In the genomic region with DNA sequence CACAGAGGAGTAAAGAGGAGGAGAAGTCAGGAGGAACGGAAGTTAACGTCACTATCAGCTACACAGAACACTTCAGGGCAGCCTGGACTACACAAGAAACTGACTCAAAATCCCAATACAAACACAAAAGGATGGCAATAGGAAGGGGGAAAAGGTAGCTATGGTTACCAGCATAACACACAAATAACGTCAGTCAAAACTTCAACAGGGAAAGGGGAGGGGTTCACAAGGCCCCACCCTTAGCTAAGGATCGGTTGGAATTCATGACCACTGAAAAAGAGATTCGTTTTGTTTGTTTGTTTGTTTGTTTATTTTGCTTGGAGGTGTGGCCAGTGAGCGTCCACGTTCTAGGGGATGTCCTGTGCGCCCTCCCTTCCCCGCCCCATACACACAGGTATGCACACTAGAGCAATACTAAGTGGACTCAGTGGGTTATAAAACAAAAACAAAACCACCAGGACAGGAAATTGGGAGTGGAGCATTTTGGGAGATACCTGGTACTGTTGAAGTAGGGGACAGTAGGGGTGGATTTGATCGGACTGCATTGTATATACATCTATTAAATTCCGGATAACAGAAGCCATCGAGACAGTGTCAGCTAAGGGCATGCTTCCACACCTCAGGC, we compare ENCODE assay signal across 8 mouse cellular contexts. TPM values are rescaled to one million over a fixed set of nuclear protein-coding genes. Genes with fewer than 3 reads are reported as not detected.
DNase-seq lines count a peak whose midpoint lies in the region; ATAC-seq lines count a peak whose summit lies in the region.

No protein-coding gene starts in this region.

- H3K4me1 ChIP-seq in kidney, embryonic 16.5 days (ENCODE audit: insufficient read depth, low read length): peaks cover 3% of the 10 kb centered on the region; the same call in 1 of the 2 replicates
- H3K4me1 ChIP-seq in heart, embryonic 15.5 days (replicated peaks): peaks cover 5% of the 10 kb centered on the region
- H3K4me1 ChIP-seq in liver, embryonic 15.5 days (replicated peaks): peaks cover 15% of the 10 kb centered on the region

- no peaks in the 10 kb centered on the region for H3K36me3 ChIP-seq in kidney, embryonic 16.5 days (ENCODE audit: insufficient read depth, low read length)
- no peaks in the 10 kb centered on the region for H3K36me3 ChIP-seq in heart, embryonic 15.5 days
- no peaks in the 10 kb centered on the region for H3K36me3 ChIP-seq in liver, embryonic 15.5 days (replicated peaks)

- peak overlapping the region; percentile 80 for H3K4me3 ChIP-seq in kidney, embryonic 16.5 days (ENCODE audit: low read length)
- peak overlapping the region; percentile 77 for H3K4me3 ChIP-seq in heart, embryonic 15.5 days
- peak overlapping the region; percentile 84 for H3K4me3 ChIP-seq in liver, embryonic 15.5 days (replicated peaks)

- H3K27me3 ChIP-seq in kidney, embryonic 16.5 days (ENCODE audit: insufficient read depth, low read length): no peaks in the 10 kb centered on the region
- no peaks in the 10 kb centered on the region for H3K27me3 ChIP-seq in heart, embryonic 15.5 days
- no peaks in the 10 kb centered on the region for H3K27me3 ChIP-seq in liver, embryonic 15.5 days

- H3K4me2 ChIP-seq in kidney, embryonic 16.5 days (replicated peaks; ENCODE audit: low read depth, low read length): peak overlapping the region; percentile 77
- peak overlapping the region; percentile 83 for H3K4me2 ChIP-seq in heart, embryonic 15.5 days
- peak overlapping the region; percentile 83 for H3K4me2 ChIP-seq in liver, embryonic 15.5 days

- H3K9me3 ChIP-seq in kidney, embryonic 16.5 days (ENCODE audit: low read length): no peaks in the 10 kb centered on the region
- H3K9me3 ChIP-seq in heart, embryonic 15.5 days (replicated peaks): no peaks in the 10 kb centered on the region
- H3K9me3 ChIP-seq in liver, embryonic 15.5 days (replicated peaks): no peaks in the 10 kb centered on the region

- H3K27ac ChIP-seq in kidney, embryonic 16.5 days (ENCODE audit: low read length): peak overlapping the region; percentile 90
- peak overlapping the region; percentile 92 for H3K27ac ChIP-seq in heart, embryonic 15.5 days
- H3K27ac ChIP-seq in liver, embryonic 15.5 days (replicated peaks): peak overlapping the region; percentile 95

- peak; percentile 64 for ATAC-seq in kidney, embryonic 16.5 days (ENCODE audit: low FRiP score, low TSS enrichment)
- ATAC-seq in activated CD4-positive, CD25-positive, alpha-beta regulatory T cell, adult 4 months: peak; percentile 7
- no peak; the same call in 1 of the 2 replicates for ATAC-seq in heart, embryonic 15.5 days (replicated peaks; ENCODE audit: insufficient number of reproducible peaks, insufficient read depth, low FRiP score, low read depth)
- ATAC-seq in liver, embryonic 15.5 days (ENCODE audit: insufficient read depth): peak; percentile 43

- WGBS in kidney, embryonic 16.5 days: 3% methylated on average over 12 of the region's 12 CpGs
- WGBS in heart, embryonic 15.5 days: 4% methylated on average over 12 of the region's 12 CpGs
- 4% methylated on average over 12 of the region's 12 CpGs for WGBS in liver, embryonic 15.5 days (ENCODE audit: insufficient replicate concordance)

- DNase-seq in kidney, adult 8-10 months: no peak
- peak; percentile 32 for DNase-seq in retina, postnatal 1 day
- DNase-seq in layer of hippocampus, adult 8-10 months (ENCODE audit: low spot score in 2 of 2): no peak
- no peak for DNase-seq in cerebellum, adult 8-10 months

- peak overlapping the region; percentile 77 for H3K9ac ChIP-seq in kidney, embryonic 16.5 days (replicated peaks; ENCODE audit: low read length)
- H3K9ac ChIP-seq in heart, embryonic 15.5 days: peak overlapping the region; percentile 69
- H3K9ac ChIP-seq in liver, embryonic 15.5 days: peak overlapping the region; percentile 73

RNA-seq across cellular contexts. Expression of a gene that starts 0.7 kb away (rescaled TPM):
- 3.6 and 3.9 TPM in 2 replicates for polyA plus RNA-seq in kidney, embryonic 16.5 days (2015; fragmentation: Nextera tagmentation; extraction: Ambion mirVana)
- polyA plus RNA-seq in activated CD4-positive, CD25-positive, alpha-beta regulatory T cell, adult 4 months (2017; shearing (Covaris generic)): 1 to 10 TPM; 5.0 to 8.4 TPM
- polyA plus RNA-seq in heart, embryonic 15.5 days (2015; fragmentation: Nextera tagmentation; extraction: Ambion mirVana): 2.2 and 2.4 TPM in 2 replicates
- polyA plus RNA-seq in liver, embryonic 15.5 days (2015; fragmentation: Nextera tagmentation; extraction: Ambion mirVana): 0.81 and 0.90 TPM in 2 replicates
- total RNA-seq in layer of hippocampus, adult 8-10 months (2022): 1 to 10 TPM; 4.2 to 5.4 (median 4.7) TPM

RNA-seq across cellular contexts. Expression of a gene that starts 37.5 kb away (rescaled TPM):
- polyA plus RNA-seq in kidney, embryonic 16.5 days (2015; fragmentation: Nextera tagmentation; extraction: Ambion mirVana): 5.1 and 5.8 TPM in 2 replicates
- polyA plus RNA-seq in activated CD4-positive, CD25-positive, alpha-beta regulatory T cell, adult 4 months (2017; shearing (Covaris generic)): 1 to 10 TPM; 4.8 to 5.0 TPM
- 3.2 and 3.3 TPM in 2 replicates for polyA plus RNA-seq in heart, embryonic 15.5 days (2015; fragmentation: Nextera tagmentation; extraction: Ambion mirVana)
- polyA plus RNA-seq in liver, embryonic 15.5 days (2015; fragmentation: Nextera tagmentation; extraction: Ambion mirVana): 0.52 and 0.88 TPM in 2 replicates
- total RNA-seq in layer of hippocampus, adult 8-10 months (2022): 1 to 10 TPM; 2.2 to 2.7 (median 2.6) TPM

RNA-seq across cellular contexts. Expression of a gene that starts 48.1 kb away (rescaled TPM):
- 3.3 and 3.9 TPM in 2 replicates for polyA plus RNA-seq in kidney, embryonic 16.5 days (2015; fragmentation: Nextera tagmentation; extraction: Ambion mirVana)
- 1 to 10 TPM; 3.4 to 5.3 TPM for polyA plus RNA-seq in activated CD4-positive, CD25-positive, alpha-beta regulatory T cell, adult 4 months (2017; shearing (Covaris generic))
- 1.5 and 1.8 TPM in 2 replicates for polyA plus RNA-seq in heart, embryonic 15.5 days (2015; fragmentation: Nextera tagmentation; extraction: Ambion mirVana)
- 1.2 and 1.6 TPM in 2 replicates for polyA plus RNA-seq in liver, embryonic 15.5 days (2015; fragmentation: Nextera tagmentation; extraction: Ambion mirVana)
- total RNA-seq in layer of hippocampus, adult 8-10 months (2022): 1 to 10 TPM; 3.1 to 4.3 (median 3.5) TPM

RNA-seq across cellular contexts. Expression of a gene that starts 55.8 kb away (rescaled TPM):
- polyA plus RNA-seq in kidney, embryonic 16.5 days (2015; fragmentation: Nextera tagmentation; extraction: Ambion mirVana): 0.22 and 0.40 TPM in 2 replicates
- polyA plus RNA-seq in activated CD4-positive, CD25-positive, alpha-beta regulatory T cell, adult 4 months (2017; shearing (Covaris generic)): under 1 TPM; 0.15 to 0.17 TPM
- polyA plus RNA-seq in heart, embryonic 15.5 days (2015; fragmentation: Nextera tagmentation; extraction: Ambion mirVana): 0.38 TPM in 2 replicates
- 0.14 and 0.20 TPM in 2 replicates for polyA plus RNA-seq in liver, embryonic 15.5 days (2015; fragmentation: Nextera tagmentation; extraction: Ambion mirVana)
- under 1 TPM; 0.25 to 0.78 (median 0.54) TPM for total RNA-seq in layer of hippocampus, adult 8-10 months (2022)
